In the genomic region with DNA sequence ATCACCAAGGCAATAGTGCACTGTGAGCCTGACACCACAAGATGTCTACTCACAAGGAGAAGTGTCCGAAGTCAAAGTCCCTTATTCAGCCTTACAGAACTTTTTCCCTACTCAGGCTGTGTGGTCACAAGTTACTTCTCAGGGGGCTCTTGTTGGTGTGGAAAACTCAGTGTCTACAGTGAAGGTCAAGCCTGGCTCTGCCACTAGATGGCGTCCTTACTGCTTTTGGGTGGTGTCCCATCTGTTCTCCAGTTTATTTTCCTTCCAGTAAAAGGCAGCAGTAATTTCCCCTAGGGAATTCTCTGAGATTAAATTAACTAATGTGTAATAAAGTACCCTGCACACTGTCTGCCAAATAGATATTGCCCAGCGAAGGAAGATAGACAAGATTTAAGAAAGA, we compare ENCODE assay signal across 8 mouse cellular contexts.
DNase-seq lines count a peak whose midpoint lies in the region; TF ChIP-seq lines count a peak whose summit lies in the region.

No protein-coding gene starts in this region.

- DNase-seq in kidney, postnatal 14 days, result peak; percentile 4
- no peak for DNase-seq in kidney, adult 18-20 months
- DNase-seq in ES-CJ7 (ENCODE audit: low read depth, low spot score), result peak; percentile 61
- peak; percentile 22 for DNase-seq in brain, embryonic 14.5 days (ENCODE audit: low read depth)
- DNase-seq in layer of hippocampus, postnatal 25 days (ENCODE audit: extremely low spot score in 1 of 2, low spot score in 1 of 2), result peak; percentile 16 to 61
- DNase-seq in testis, postnatal 10 days (ENCODE audit: low spot score), result peak; percentile 47
- DNase-seq in cerebellum, adult 8-10 months, result no peak
- no peak for DNase-seq in T-cell, adult 2 months (ENCODE audit: low spot score)

- peak; percentile 46; the same call in 1 of the 2 replicates for TF ChIP-seq CTCF in brain, embryonic 14.5 days (IDR thresholded peaks at IDR 0.05; ENCODE audit: borderline replicate concordance, extremely low read depth, insufficient read depth, insufficient read length)

- no peak for TF ChIP-seq POLR2A in brain, embryonic 14.5 days (IDR thresholded peaks at IDR 0.05; ENCODE audit: borderline replicate concordance, extremely low read depth, insufficient read depth, insufficient read length, poor library complexity, severe bottlenecking)

Comparison
In these comparisons a context has a peak if more than half of its experiments do, and no peak if none do; other contexts are left out.
1. DNase-seq: peak in kidney, postnatal 14 days (single experiment), ES-CJ7 (single experiment), brain, embryonic 14.5 days (single experiment), layer of hippocampus, postnatal 25 days (2 of 2) and testis, postnatal 10 days (single experiment); none in kidney, adult 18-20 months (single experiment), cerebellum, adult 8-10 months (single experiment) and T-cell, adult 2 months (single experiment).